Mouse (Mus musculus) megakaryocyte, adult 5-6 weeks (primary cell): ENCODE measurements around the gene Cytip. TPM values are rescaled to one million over a fixed set of nuclear protein-coding genes. Genes with fewer than 3 reads are reported as not detected.

Experiments used
- ATAC-seq: 2 replicates; pipeline ENCODE4 v1.8.0; 2016; ENCODE audit warnings: mild to moderate bottlenecking, inconsistent platforms; ENCODE audit not compliant: poor library complexity, severe bottlenecking
- total RNA-seq, 2 experiments: library from RNA; stranded (forward) in 1 of 2; stranded (reverse) in 1 of 2; fragments of 153-499, 151-499 nt in 1 of 2; fragments of 221-1000, 200-1000 nt in 1 of 2; gene quantifications; 2 replicates each; pipeline versions ENCODE4 v1.2.3 to v1.2.4; 2015 to 2017

Gene Cytip
- total RNA-seq, 2 experiments from 2014 or later, result 144 to 285 TPM

- ATAC-seq, result peak; percentile 25
Measured at GRCm38 (mm10) chr2:58163457-58164181, 31.7 kb downstream of the Cytip start.

GRCm38 (mm10) chr2:58161813-58162212, 33.5 kb downstream of the Cytip start:
- no peak for ATAC-seq

GRCm38 (mm10) chr2:58160541-58161307, 34.6 kb downstream of the Cytip start:
- ATAC-seq, result peak; percentile 45

GRCm38 (mm10) chr2:58159880-58160279, 35.5 kb downstream of the Cytip start:
- peak; percentile 55 for ATAC-seq

GRCm38 (mm10) chr2:58159121-58159520, 36.2 kb downstream of the Cytip start:
- 0 out of 2 replicates have a peak, but pooled peaks have one; percentile 1 for ATAC-seq

GRCm38 (mm10) chr2:58158539-58158938, 36.8 kb downstream of the Cytip start:
- ATAC-seq, result no peak

- no peak for ATAC-seq
Measured at GRCm38 (mm10) chr2:58158107-58158506, 37.2 kb downstream of the Cytip start.

- no peak for ATAC-seq
Measured at GRCm38 (mm10) chr2:58157466-58157865, 37.9 kb downstream of the Cytip start.

- peak; percentile 56 for ATAC-seq
Measured at GRCm38 (mm10) chr2:58156495-58157392, 38.6 kb downstream of the Cytip start.

- ATAC-seq, result no peak
Measured at GRCm38 (mm10) chr2:58156108-58156415, 39.3 kb downstream of the Cytip start.

GRCm38 (mm10) chr2:58155271-58156107, 39.8 kb downstream of the Cytip start:
- ATAC-seq, result 0 out of 2 replicates have a peak, but pooled peaks have one; percentile 3

GRCm38 (mm10) chr2:58154555-58154954, 40.8 kb downstream of the Cytip start:
- no peak for ATAC-seq

GRCm38 (mm10) chr2:58153742-58154141, 41.6 kb downstream of the Cytip start:
- no peak for ATAC-seq

GRCm38 (mm10) chr2:58149983-58150405, 45.3 kb downstream of the Cytip start:
- peak; percentile 68 for ATAC-seq

GRCm38 (mm10) chr2:58146572-58146971, 48.8 kb downstream of the Cytip start:
- no peak for ATAC-seq

GRCm38 (mm10) chr2:58140531-58140930, 54.8 kb downstream of the Cytip start:
- no peak for ATAC-seq

- ATAC-seq, result no peak
Measured at GRCm38 (mm10) chr2:58138611-58139010, 56.7 kb downstream of the Cytip start.

GRCm38 (mm10) chr2:58137676-58138075, 57.7 kb downstream of the Cytip start:
- peak; percentile 83 for ATAC-seq

GRCm38 (mm10) chr2:58136526-58136925, 58.8 kb downstream of the Cytip start:
- ATAC-seq, result no peak

GRCm38 (mm10) chr2:58135061-58135463, 60.3 kb downstream of the Cytip start:
- ATAC-seq, result peak; percentile 12; the same call in 1 of the 2 replicates
